Mouse (Mus musculus) midbrain, embryonic 12.5 days (tissue): ENCODE results near the gene Lrp2. TPM values are rescaled to one million over a fixed set of nuclear protein-coding genes. Genes with fewer than 3 reads are reported as not detected.

Experiments
- ATAC-seq: fragments of 200-750 bp; cut with Nextera tagmentation; 2 replicates; pipeline ENCODE4 v1.8.0; 2017; ENCODE audit warnings: low read depth, moderate TSS enrichment, moderate library complexity; ENCODE audit not compliant: low FRiP score
- H3K27ac ChIP-seq: fragments of 300-500 bp; sonication (generic); replicated peaks from 2 replicates; pipeline ENCODE4 v1.5.1; 2016; ENCODE audit warnings: mild to moderate bottlenecking
- H3K27me3 ChIP-seq: fragments of 300-500 bp; sonication (generic); 2 replicates; pipeline ENCODE4 v1.6.1; 2016; ENCODE audit warnings: mild to moderate bottlenecking
- H3K36me3 ChIP-seq: fragments of 300-500 bp; sonication (generic); 2 replicates; pipeline ENCODE4 v1.6.1; 2016
- H3K4me1 ChIP-seq: fragments of 300-500 bp; sonication (generic); 2 replicates; pipeline ENCODE4 v1.6.1; 2016
- H3K4me2 ChIP-seq: fragments of 300-500 bp; sonication (generic); replicated peaks from 2 replicates; pipeline ENCODE4 v1.6.1; 2016; ENCODE audit warnings: mild to moderate bottlenecking, moderate library complexity
- H3K4me3 ChIP-seq: fragments of 300-500 bp; sonication (generic); 2 replicates; pipeline ENCODE4 v1.5.1; 2016; ENCODE audit warnings: mild to moderate bottlenecking
- H3K9ac ChIP-seq: fragments of 300-500 bp; sonication (generic); replicated peaks from 2 replicates; pipeline ENCODE4 v1.6.1; 2016; ENCODE audit warnings: mild to moderate bottlenecking, moderate library complexity
- H3K9me3 ChIP-seq: fragments of 300-500 bp; sonication (generic); 2 replicates; pipeline ENCODE4 v1.6.1; 2016; ENCODE audit warnings: mild to moderate bottlenecking
- WGBS: fragments of 180-500 bp; shearing (Covaris S2); methylation state at CpG from one replicate; pipeline ENCODE4 v1.1.7; 2016; 5-methylcytosine and 5-hydroxymethylcytosine counted together
- polyA plus RNA-seq: library from polyadenylated mRNA; unstranded; fragments of >200 nt; fragmentation: Nextera tagmentation; extraction: Ambion mirVana; gene quantifications from 2 replicates; pipeline ENCODE4 v1.2.1, GENCODE M21; 2016

The Lrp2 gene
- polyA plus RNA-seq, 1 experiment from 2014 or later: 5.7 TPM

DNA sequence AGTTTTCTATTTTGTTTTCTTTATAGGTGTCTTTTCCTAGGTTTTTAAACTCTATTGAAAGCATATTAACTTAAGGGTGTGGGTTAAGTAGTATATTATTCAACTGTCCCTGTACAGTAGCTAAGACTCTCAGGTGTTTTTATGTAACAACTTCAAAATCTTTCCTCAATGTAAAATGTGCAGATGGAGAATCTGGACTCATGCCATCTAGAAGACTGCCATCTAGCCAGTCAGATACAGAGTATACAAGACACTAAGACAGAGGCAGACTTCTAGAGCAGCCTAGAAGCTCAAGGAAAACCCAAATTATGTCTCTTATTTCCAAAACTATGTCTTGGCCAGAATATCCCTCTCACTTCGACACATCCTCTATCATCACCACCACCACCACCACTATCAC is 159.8 kb downstream of the Lrp2 start:
- Histone ChIP-seq H3K4me1 (0 out of 2 replicates have a peak, but pooled peaks cover 3% of the 10 kb centered on the region), H3K4me2 (no peak overlapping the region), H3K27ac (no peak overlapping the region), H3K36me3 (0 out of 2 replicates have a peak, but pooled peaks cover 10% of the 10 kb centered on the region), H3K4me3 (no peak overlapping the region), H3K9ac (no peak overlapping the region), H3K27me3 (peaks cover 28% of the 10 kb centered on the region), H3K9me3 (no peaks in the 10 kb centered on the region)
- 95% methylated on average over 1 of the region's 1 CpGs for WGBS
- no peak for ATAC-seq

DNA sequence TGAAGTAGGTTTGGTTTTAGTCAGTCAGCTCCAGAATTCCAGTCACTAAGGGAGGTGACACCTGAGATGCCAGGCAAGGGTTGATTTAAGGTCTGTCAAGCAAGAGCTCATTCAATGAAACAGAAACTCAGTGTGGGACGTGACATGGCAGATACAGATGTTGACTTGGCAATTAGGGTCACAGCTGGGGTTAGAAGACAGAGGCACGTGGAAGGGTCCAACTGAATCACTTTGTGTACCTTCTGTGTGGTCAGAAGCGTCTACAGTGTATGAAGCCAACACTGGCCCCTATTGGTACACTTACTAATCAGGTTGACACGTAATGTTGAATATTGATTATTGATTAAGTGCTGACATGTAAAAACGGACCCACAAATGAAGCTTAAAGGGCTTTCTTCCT is 161.0 kb downstream of the Lrp2 start:
- Histone ChIP-seq H3K4me1 (0 out of 2 replicates have a peak, but pooled peaks cover 3% of the 10 kb centered on the region), H3K27me3 (peaks cover 39% of the 10 kb centered on the region), H3K4me3 (no peak overlapping the region), H3K9ac (no peak overlapping the region), H3K4me2 (no peak overlapping the region), H3K36me3 (0 out of 2 replicates have a peak, but pooled peaks cover 6% of the 10 kb centered on the region), H3K9me3 (no peaks in the 10 kb centered on the region), H3K27ac (no peak overlapping the region)
- no peak for ATAC-seq
- 77% methylated on average over 5 of the region's 5 CpGs for WGBS

DNA sequence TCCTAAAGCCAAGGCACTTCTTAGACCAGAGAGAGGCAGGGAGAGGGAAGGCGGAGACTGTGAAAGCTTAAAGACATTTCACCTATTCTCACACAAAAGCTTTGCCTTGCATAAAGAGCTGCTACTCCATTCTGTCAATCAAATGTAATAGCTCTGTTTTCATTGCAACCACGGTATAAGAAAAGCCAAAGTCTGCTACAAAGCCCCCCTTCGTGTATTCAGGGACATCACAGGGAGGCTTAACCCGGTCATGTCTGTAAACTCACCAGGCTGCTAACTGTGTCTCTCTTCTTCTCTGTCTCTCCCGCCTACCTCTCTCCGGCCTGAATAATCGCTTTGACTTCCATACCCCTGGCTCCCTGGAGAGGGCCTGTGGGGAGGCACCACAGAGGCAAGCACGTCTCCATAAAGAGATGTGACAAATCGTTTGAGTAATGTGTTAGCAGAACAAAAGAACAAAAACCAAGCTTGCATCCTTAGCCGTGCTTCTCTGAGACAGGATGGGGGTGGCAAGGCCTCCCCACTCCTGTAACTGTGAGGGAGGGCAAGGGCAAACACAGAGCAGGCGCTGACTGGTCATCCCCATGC is 167.5 kb downstream of the Lrp2 start:
- Histone ChIP-seq H3K27ac (no peak overlapping the region), H3K4me2 (peak overlapping the region; percentile 27), H3K4me3 (no peak overlapping the region), H3K27me3 (peaks cover 79% of the 10 kb centered on the region), H3K9ac (no peak overlapping the region), H3K9me3 (no peaks in the 10 kb centered on the region), H3K36me3 (no peaks in the 10 kb centered on the region), H3K4me1 (peaks cover 26% of the 10 kb centered on the region)
- WGBS: 1% methylated on average over 11 of the region's 11 CpGs
- ATAC-seq: peak; percentile 95

DNA sequence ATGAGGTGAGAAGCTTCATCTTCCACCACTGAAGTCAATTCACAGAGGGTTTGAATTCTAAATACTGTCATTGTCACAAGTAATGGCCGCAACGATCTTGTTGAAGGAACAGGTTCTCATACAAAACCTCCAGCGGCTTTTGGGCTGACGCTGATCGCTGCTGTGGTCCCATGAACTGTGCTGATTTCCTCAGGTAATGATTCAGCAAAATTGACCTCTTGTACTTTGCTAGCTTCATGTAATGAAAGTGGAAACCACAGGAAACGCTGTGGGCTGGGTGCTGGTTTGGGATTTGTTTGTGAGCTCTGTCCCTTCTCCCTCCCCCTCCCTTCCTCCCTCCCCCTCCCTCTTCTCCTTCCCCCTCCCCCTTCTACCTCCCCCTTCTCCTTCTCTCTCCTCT is 170.8 kb downstream of the Lrp2 start:
- peaks cover 50% of the 10 kb centered on the region for H3K27me3 ChIP-seq
- ATAC-seq: no peak
- no peak overlapping the region for H3K4me2 ChIP-seq
- H3K9me3 ChIP-seq: no peaks in the 10 kb centered on the region
- no peaks in the 10 kb centered on the region for H3K36me3 ChIP-seq
- H3K27ac ChIP-seq: no peak overlapping the region
- no peak overlapping the region for H3K9ac ChIP-seq
- H3K4me3 ChIP-seq: no peak overlapping the region
- H3K4me1 ChIP-seq: peaks cover 23% of the 10 kb centered on the region
- WGBS: 94% methylated on average over 6 of the region's 6 CpGs

DNA sequence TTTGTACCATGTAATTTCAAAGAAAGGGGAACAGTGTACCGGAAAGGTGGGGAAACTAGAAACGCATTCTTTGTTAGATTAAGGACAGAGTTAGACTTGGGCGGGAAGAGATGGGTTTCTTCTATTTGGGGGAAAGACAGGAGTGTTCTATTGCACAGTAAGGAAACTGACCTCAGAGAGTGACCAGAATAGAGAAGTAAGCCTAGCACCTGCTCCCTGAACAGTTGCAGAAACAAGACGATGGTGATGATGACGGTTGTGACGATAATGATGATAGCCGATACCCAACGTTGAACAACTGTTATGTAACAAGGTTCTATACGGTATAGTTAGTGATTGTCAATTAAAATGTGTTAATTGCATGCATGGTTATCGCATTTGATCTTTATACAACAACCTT is 171.3 kb downstream of the Lrp2 start:
- Histone ChIP-seq H3K4me1 (peaks cover 23% of the 10 kb centered on the region), H3K9ac (no peak overlapping the region), H3K4me3 (no peak overlapping the region), H3K27ac (no peak overlapping the region), H3K4me2 (no peak overlapping the region), H3K36me3 (no peaks in the 10 kb centered on the region), H3K9me3 (no peaks in the 10 kb centered on the region), H3K27me3 (peaks cover 45% of the 10 kb centered on the region)
- no peak for ATAC-seq
- WGBS: 96% methylated on average over 10 of the region's 10 CpGs

DNA sequence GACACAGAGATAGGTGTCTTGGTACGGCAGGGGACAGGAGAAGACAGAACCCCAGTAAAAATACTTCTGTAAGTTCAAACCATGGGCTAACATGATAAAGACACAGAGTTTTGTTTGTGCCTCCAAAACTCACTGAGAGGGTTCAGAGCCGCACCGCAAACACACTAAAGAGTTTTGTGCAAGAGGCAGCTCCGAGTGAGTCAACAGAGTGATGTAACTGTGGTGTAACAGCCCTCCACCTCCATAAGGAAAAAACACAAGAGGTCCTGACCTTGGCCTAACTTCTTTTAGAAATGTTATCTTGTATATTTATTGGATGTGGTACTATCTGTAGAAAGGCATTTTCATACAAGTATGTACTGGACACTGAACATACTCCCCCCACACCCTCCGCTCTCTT is 180.2 kb downstream of the Lrp2 start:
- ATAC-seq: no peak
- Histone ChIP-seq H3K9ac (no peak overlapping the region), H3K27ac (no peak overlapping the region), H3K4me2 (no peak overlapping the region), H3K4me1 (no peaks in the 10 kb centered on the region), H3K27me3 (no peaks in the 10 kb centered on the region), H3K36me3 (no peaks in the 10 kb centered on the region), H3K9me3 (no peaks in the 10 kb centered on the region), H3K4me3 (no peak overlapping the region)
- 93% methylated on average over 5 of the region's 5 CpGs for WGBS

DNA sequence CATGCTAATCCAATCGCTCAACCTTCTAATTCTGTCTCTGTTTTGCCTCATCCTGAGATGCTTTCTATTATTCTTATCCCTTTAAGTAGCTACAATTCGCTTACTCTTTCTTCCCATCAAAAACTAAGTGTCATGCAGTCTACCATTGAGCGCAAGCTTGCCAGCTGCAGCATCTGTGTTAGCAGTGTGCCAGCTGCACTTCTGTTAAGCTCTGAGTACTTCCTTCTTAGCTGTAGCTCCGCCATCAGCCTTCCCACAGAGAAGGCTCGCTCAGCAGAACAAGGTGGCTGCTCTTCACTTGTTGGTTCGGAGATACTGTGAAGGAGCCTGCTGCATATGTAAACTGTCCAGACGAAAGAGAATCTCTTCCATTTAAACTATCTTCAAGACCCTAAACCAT is 183.6 kb downstream of the Lrp2 start:
- 80% methylated on average over 7 of the region's 7 CpGs for WGBS
- Histone ChIP-seq H3K4me2 (no peak overlapping the region), H3K9ac (no peak overlapping the region), H3K9me3 (no peaks in the 10 kb centered on the region), H3K27me3 (no peaks in the 10 kb centered on the region), H3K4me3 (no peak overlapping the region), H3K4me1 (no peaks in the 10 kb centered on the region), H3K27ac (no peak overlapping the region), H3K36me3 (no peaks in the 10 kb centered on the region)
- no peak for ATAC-seq

DNA sequence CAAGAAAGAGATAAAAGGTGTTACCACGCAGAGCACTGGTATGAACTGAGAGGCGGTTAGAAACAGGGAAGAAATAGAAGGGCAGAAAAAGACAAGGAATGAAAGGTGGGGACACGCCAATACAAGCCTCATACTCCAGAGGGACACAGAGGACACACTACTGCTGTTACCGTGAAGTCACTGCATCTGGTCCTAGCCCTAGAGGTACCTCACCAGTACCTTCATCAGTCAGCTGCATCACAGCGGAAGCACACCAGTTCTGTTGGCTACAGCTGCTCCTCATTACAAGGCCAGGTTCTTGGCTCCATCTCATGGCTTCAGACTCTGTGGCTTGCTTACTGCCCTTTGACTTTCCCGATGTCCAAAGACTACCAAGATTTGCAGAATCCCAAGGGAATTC is 184.0 kb downstream of the Lrp2 start:
- no peaks in the 10 kb centered on the region for H3K4me1 ChIP-seq
- H3K36me3 ChIP-seq: no peaks in the 10 kb centered on the region
- no peak for ATAC-seq
- H3K4me3 ChIP-seq: no peak overlapping the region
- H3K9ac ChIP-seq: no peak overlapping the region
- no peak overlapping the region for H3K27ac ChIP-seq
- 92% methylated on average over 6 of the region's 6 CpGs for WGBS
- H3K4me2 ChIP-seq: no peak overlapping the region
- no peaks in the 10 kb centered on the region for H3K9me3 ChIP-seq
- no peaks in the 10 kb centered on the region for H3K27me3 ChIP-seq

DNA sequence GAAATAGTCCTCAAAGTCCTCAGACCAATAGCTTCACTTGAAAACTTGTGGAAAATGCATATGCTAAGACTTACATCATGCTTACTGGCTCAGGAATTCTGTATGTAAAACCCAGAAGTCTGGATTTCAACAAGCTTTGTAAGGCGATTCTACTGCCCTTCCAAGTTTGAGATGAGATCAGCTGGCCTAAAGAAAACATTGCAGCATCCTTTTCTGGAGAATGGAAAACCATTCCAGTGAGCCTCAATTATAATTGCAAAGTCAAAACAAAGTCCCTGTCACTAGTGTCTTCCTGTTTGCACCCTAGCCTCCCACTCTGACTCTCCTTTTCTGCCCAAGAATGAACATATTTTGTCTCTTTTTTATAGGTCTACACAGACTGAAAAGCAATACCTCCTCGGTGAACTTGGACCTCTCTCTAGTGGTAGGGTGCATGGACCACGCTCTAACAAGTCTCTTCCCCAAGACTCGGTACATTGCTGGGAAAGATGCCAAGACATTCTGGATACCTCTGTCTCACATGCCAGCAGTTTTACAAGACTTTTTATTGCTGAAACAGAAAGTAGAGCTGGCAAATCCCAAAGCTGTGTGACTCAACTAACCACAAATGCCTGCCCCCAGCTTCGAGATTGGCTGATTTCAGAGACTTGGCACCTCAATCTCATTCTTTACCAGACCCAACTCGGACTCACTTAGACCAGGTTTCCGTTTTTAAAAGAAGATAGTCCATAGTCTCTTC is 184.8 kb downstream of the Lrp2 start:
- Histone ChIP-seq H3K36me3 (no peaks in the 10 kb centered on the region), H3K9ac (no peak overlapping the region)

DNA sequence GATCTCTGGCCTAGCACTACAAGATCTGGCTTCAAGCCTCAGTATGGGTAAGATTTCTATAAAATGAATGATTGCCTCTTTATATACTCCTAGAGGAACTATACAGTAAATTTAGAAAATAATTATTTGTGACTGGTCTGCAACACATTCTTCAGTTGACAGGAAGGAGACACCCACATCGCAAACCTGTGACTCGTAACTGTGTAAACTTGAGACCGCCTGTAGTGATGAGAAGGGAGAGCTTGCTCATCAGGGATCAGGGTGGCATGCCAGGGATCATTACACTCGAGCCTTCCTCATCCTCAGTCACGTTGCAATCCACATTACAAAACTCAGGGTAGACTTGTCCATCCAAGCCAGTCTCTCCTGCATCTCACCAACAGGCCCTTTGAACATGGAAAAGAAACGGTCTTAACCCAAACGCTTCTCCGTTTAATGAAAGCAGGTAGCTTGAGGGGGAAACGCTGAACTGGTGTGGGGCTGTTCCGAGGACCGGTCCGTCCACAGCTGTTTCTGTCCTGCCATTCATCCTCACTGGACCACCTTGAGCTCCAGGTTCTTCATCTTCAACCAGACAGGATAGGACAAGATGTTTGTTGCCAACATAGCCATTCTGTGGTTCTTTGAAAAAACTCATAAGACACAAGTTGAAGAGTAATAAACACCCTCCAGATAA is 189.0 kb downstream of the Lrp2 start:
- H3K4me1 ChIP-seq: no peaks in the 10 kb centered on the region
- no peaks in the 10 kb centered on the region for H3K27me3 ChIP-seq
- no peaks in the 10 kb centered on the region for H3K9me3 ChIP-seq
- 88% methylated on average over 12 of the region's 12 CpGs for whole genome bisulfite sequencing
- no peak overlapping the region for H3K4me2 ChIP-seq
- H3K27ac ChIP-seq: no peak overlapping the region
- H3K36me3 ChIP-seq: no peaks in the 10 kb centered on the region
- no peak overlapping the region for H3K9ac ChIP-seq
- ATAC-seq: no peak
- no peak overlapping the region for H3K4me3 ChIP-seq

More for the DNA sequence above, 184.8 kb downstream of the Lrp2 start:
- Histone ChIP-seq H3K4me1 (no peaks in the 10 kb centered on the region), H3K27ac (no peak overlapping the region), H3K9me3 (no peaks in the 10 kb centered on the region), H3K4me3 (no peak overlapping the region), H3K27me3 (no peaks in the 10 kb centered on the region), H3K4me2 (no peak overlapping the region)
- 87% methylated on average over 7 of the region's 7 CpGs for WGBS
- no peak for ATAC-seq

DNA sequence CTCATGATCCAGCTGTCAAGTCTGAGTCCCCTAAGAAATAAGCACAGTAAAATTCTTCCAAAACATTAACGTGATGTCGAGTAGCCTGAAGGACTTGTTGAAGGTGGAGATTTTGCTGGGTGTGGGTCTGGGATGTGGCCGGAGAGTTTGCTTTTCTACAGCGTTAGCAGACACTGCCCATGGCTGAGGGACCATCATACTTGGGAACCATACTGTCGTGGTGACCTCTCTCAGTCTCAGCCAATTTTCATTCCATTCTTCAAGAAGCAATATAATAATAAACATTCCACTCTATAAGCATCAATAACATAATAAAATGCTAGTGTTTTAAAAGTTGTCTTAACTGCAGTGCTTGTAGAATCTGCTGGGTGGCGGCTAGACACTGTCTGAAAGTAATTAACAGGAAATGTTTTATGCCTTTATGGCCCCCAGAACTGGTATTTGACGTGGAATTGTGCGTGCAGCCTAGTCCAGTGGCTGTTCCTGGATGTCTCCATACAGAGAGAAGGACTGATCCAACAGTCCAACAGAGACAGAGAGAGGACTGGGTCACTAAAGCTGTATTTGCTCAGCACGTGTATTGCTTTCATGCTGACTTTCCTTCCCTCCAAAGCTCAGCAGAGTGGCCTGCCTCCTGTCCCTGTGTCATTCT is 190.1 kb downstream of the Lrp2 start:
- H3K4me3 ChIP-seq: no peak overlapping the region
- H3K27me3 ChIP-seq: no peaks in the 10 kb centered on the region
- H3K36me3 ChIP-seq: no peaks in the 10 kb centered on the region
- no peak overlapping the region for H3K27ac ChIP-seq
- no peak for ATAC-seq
- H3K4me2 ChIP-seq: no peak overlapping the region
- 82% methylated on average over 9 of the region's 9 CpGs for WGBS
- no peak overlapping the region for H3K9ac ChIP-seq
- no peaks in the 10 kb centered on the region for H3K9me3 ChIP-seq
- no peaks in the 10 kb centered on the region for H3K4me1 ChIP-seq

DNA sequence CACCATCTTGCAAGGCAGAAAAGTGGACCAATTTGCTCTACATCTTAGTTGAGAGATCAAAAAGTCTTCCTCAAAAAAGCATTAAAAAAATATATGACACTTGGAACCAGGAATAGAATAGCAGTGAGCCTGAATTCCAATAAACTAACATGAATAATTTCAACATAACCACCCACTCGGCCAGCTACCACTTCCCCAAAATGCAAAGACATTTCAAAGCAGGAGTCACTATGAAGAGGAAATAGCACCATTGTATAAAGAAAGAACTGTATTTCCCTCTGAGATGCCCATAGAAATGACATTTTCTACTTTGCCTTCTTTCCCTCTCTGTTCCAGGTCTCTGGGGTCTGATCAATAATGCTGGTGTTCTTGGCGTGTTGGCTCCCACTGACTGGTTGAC is 191.9 kb downstream of the Lrp2 start:
- no peak overlapping the region for H3K27ac ChIP-seq
- no peak overlapping the region for H3K4me2 ChIP-seq
- no peaks in the 10 kb centered on the region for H3K27me3 ChIP-seq
- no peaks in the 10 kb centered on the region for H3K4me1 ChIP-seq
- H3K36me3 ChIP-seq: no peaks in the 10 kb centered on the region
- no peak overlapping the region for H3K9ac ChIP-seq
- H3K4me3 ChIP-seq: no peak overlapping the region
- no peak for ATAC-seq
- no peaks in the 10 kb centered on the region for H3K9me3 ChIP-seq
- WGBS: 82% methylated on average over 2 of the region's 2 CpGs
